Mouse (Mus musculus) CD4-positive, CD25-positive, alpha-beta regulatory T cell, adult 4 months (primary cell): ENCODE data around the gene Sox13. TPM values are rescaled to one million over a fixed set of nuclear protein-coding genes. Genes with fewer than 3 reads are reported as not detected.

ENCODE experiments used
- polyA plus RNA-seq, 2 experiments: library from polyadenylated mRNA; unstranded; fragments of 100-300 nt; shearing (Covaris generic); gene quantifications; one replicate each; pipeline ENCODE4 v1.2.1; 2017

Sox13 gene
- polyA plus RNA-seq, 2 experiments from 2014 or later: not detected

Other genes starting within 250 kb of the Sox13 start
- gene Golt1a, start 114.6 kb downstream of the Sox13 start, polyA plus RNA-seq: not detected
- gene Kiss1, start 102.5 kb downstream of the Sox13 start, polyA plus RNA-seq: not detected
- gene Ren1, start 73.9 kb downstream of the Sox13 start, polyA plus RNA-seq: not detected
- not detected for gene Etnk2, start 60.8 kb downstream of the Sox13 start, polyA plus RNA-seq
- 100 to 1,000 TPM; 281 to 399 TPM for gene Snrpe, start 185.9 kb upstream of the Sox13 start, polyA plus RNA-seq
- gene Zbed6, start 236.5 kb upstream of the Sox13 start, polyA plus RNA-seq: not detected
- 1 to 10 TPM; 3.1 to 4.3 TPM for gene Gm38394, start 236.9 kb upstream of the Sox13 start, polyA plus RNA-seq